Mouse (Mus musculus) inflammation-experienced regulatory T-cells (primary cell): ENCODE measurements around the gene Dhrs4. TPM values are rescaled to one million over a fixed set of nuclear protein-coding genes. Genes with fewer than 3 reads are reported as not detected.

Experiments
- polyA plus RNA-seq, 2 experiments: library from polyadenylated mRNA; unstranded; fragments of 100-300 nt; shearing (Covaris generic); gene quantifications; one replicate each; pipeline ENCODE4 v1.2.1; 2017

Dhrs4 gene
- polyA plus RNA-seq = 10 to 100 TPM; 35.9 to 39.8 TPM

DNA sequence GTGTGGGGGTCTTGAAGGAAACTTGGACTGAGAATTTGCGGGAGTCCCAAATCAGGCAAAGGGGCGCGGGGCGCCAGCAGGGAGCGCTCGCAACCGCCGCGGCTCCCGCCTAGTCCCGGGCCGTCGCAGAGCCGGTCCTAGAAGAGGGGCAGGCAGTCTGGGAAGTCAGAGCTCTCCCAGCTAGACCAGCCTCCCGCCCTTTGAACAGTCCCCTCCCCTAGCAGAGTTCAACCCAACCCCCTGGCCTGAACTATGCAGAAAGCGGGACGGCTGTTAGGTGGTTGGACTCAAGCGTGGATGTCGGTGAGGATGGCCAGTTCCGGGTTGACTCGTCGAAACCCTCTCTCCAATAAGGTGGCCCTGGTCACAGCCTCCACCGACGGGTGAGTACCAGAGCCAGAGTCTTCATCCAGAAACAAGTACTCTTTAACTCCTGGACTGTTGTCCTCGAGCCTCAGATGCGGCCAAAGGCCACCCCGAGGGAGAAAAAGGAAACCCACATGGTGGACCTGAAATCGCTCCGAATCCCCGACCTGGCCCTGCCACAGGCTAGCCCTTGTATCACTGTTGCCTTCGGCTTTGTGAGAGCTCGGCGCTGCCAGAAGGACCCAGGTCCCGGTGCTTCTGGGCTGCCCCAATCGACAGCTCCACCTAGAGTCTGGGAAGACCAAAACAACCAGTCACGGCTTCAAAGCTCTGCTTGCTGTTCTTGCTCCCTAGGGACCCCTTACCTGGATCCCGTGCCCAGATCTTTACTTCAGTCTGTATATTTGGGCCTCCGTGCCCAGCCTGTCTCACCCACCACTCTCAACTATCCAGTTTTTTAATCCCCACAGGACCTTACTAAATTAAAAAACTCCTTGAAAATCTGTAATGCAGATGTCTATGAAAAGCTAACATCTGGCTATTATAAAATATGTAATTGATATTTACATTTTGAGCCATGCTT lies at the start of gene Dhrs4:
TSS of gene Dhrs4 (plus strand) at position 108 of the 949 bp plus-strand sequence.

DNA sequence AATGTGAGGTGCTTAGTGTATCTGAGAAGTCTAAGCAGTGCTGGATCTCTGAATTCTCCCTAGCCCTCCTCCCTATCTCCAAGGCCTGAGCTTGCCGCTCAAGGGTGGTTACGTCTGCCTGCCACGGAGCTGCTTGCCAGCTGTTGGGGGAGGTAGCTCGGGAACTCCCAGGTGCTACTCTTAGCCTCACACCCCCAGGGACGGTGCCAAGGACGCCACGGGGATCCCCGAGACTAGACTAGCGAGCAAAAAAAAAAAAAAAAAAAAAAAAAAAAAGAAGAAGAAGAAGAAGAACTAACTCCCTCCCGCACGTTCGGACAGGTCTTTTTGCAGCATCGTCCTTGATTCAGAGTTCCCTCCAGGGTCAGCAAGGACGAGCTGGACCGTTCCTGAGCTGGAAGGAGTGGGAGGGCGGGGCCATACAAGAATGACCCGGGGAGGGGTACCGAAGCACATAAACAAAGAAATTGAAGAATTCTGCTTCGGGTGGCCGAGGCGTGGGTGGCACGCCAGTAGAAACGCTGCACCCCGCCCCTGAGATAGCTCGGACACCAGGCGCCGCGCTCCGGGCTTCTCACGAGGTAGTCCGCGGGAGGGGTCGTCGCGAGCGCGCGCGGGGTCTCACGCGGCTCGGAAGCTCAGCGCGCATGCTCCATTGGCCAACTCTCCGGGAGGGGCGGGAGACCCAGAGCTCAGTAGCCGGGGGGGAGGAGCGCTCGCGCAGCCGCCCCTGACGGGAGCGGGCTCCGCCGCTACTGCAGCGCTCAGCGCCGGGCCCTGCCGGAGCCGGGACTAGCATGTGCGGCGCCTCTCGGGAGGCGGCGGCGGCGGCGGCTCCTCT lies 12.0 kb downstream of the Dhrs4 start, which contains the start of gene Carmil3:
TSS of gene Carmil3 (plus strand) at position 291 of the 841 bp plus-strand sequence.

DNA sequence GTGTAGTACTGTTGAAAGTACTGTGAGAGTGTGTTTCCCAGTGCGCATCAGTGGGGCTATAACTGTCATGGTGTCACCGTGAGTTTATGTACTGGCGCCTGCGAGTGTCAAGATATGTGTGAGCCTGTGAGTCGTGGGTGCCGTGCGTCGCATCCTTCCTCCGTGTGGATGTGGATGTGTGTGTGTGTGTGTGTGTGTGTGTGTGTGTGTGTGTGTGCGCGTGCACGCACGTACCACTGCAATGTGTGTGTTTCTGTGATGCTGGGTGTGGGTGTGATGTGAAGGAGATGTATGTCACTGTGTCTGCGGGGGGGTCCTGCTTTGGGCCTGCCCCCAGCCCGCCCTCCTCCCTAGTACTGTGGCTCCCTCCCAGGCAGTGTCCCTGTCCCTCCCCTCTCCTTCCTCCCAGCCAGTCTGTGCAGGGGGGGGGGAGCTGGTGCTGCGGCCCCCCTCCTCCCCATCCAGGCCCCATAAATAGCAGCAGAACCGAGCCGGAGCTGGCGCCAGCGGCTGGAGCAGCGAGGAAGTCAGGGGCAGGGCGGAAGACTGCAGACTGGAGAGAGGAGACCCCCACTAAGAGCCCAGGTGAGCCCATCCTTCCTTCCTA lies 31.7 kb downstream of the Dhrs4 start, which contains the start of gene Cpne6:
TSS of gene Cpne6 (plus strand) at position 321 of the 607 bp plus-strand sequence.

DNA sequence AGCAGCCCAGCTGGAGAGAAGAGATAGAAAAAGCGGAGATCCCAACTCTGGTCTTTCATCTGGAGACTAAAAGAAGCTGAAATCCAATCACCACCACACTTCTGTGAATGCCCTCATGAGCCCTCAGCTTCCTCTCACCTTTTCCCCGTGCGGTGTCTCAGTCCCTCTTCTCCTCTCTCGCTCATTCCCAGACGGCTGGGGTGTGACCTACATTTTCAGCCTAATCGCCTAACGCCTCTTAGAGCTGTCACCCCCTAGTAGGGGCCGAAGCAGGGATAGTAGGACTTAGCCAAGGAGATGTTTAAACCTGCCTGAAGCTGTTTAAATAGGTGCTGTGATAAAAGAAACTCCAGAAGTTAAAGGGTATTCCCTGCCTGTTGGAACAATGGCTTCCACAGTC lies 46.2 kb downstream of the Dhrs4 start, which contains the start of gene Nrl:
TSS of gene Nrl (minus strand) at position 197 of the 400 bp plus-strand sequence.

Other genes starting within 250 kb of the Dhrs4 start
- gene Carmil3, start 11.9 kb downstream of the Dhrs4 start, polyA plus RNA-seq = 1 to 10 TPM in 1 of 2 experiments, under 1 TPM in 1; 0.57 to 3.5 TPM
- gene Cpne6, start 31.7 kb downstream of the Dhrs4 start, polyA plus RNA-seq = 1 to 10 TPM in 1 of 2 experiments, under 1 TPM in 1; 0.18 to 1.1 TPM
- gene Nrl, start 46.2 kb downstream of the Dhrs4 start, polyA plus RNA-seq = 1 to 10 TPM in 1 of 2 experiments, under 1 TPM in 1; 0.36 to 1.6 TPM
- gene Pck2, start 61.5 kb downstream of the Dhrs4 start, polyA plus RNA-seq = 10 to 100 TPM; 21.5 to 51.6 TPM
- gene Dcaf11, start 81.2 kb downstream of the Dhrs4 start, polyA plus RNA-seq = 100 to 1,000 TPM; 141 to 145 TPM
- 1 to 10 TPM; 4.4 to 6.9 TPM for gene A730061H03Rik, start 81.6 kb downstream of the Dhrs4 start, polyA plus RNA-seq
- gene Fitm1, start 96.9 kb downstream of the Dhrs4 start, polyA plus RNA-seq = not detected
- gene Psme1, start 99.4 kb downstream of the Dhrs4 start, polyA plus RNA-seq = 1,000 to 10,000 TPM; 1,004 to 1,125 TPM
- gene Emc9, start 106.5 kb downstream of the Dhrs4 start, polyA plus RNA-seq = 10 to 100 TPM; 32.7 to 34.1 TPM
- gene Psme2, start 112.4 kb downstream of the Dhrs4 start, polyA plus RNA-seq = 100 to 1,000 TPM; 686 to 830 TPM
- 10 to 100 TPM; 61.0 to 75.2 TPM for gene Rnf31, start 113.0 kb downstream of the Dhrs4 start, polyA plus RNA-seq
- 100 to 1,000 TPM; 149 to 175 TPM for gene Irf9, start 124.8 kb downstream of the Dhrs4 start, polyA plus RNA-seq
- 10 to 100 TPM in 1 of 2 experiments, 1 to 10 TPM in 1; 2.7 to 16.9 TPM for gene Rec8, start 139.3 kb downstream of the Dhrs4 start, polyA plus RNA-seq
- gene Ipo4, start 157.2 kb downstream of the Dhrs4 start, polyA plus RNA-seq = 10 to 100 TPM; 50.2 to 65.2 TPM
- 1 to 10 TPM; 1.4 to 3.0 TPM for gene Gm49378, start 159.1 kb downstream of the Dhrs4 start, polyA plus RNA-seq
- 10 to 100 TPM; 73.1 to 82.7 TPM for gene Tm9sf1, start 165.0 kb downstream of the Dhrs4 start, polyA plus RNA-seq
- gene Tssk4, start 171.4 kb downstream of the Dhrs4 start, polyA plus RNA-seq = 1 to 10 TPM; 1.4 to 2.1 TPM
- 100 to 1,000 TPM in 1 of 2 experiments, 10 to 100 TPM in 1; 97.3 to 101 TPM for gene Mdp1, start 181.8 kb downstream of the Dhrs4 start, polyA plus RNA-seq
- gene Gmpr2, start 193.2 kb downstream of the Dhrs4 start, polyA plus RNA-seq = 10 to 100 TPM; 41.6 to 61.3 TPM
- gene Nedd8, start 193.4 kb downstream of the Dhrs4 start, polyA plus RNA-seq = 100 to 1,000 TPM; 358 to 380 TPM
- gene Tinf2, start 203.1 kb downstream of the Dhrs4 start, polyA plus RNA-seq = 10 to 100 TPM; 57.8 to 66.2 TPM
- gene Tgm1, start 235.2 kb downstream of the Dhrs4 start, polyA plus RNA-seq = under 1 TPM; 0.14 to 0.76 TPM
- 10 to 100 TPM; 54.5 to 89.6 TPM for gene Rabggta, start 243.5 kb downstream of the Dhrs4 start, polyA plus RNA-seq